Mouse (Mus musculus): ENCODE measurements around the gene Gm10320. TPM values are rescaled to one million over a fixed set of nuclear protein-coding genes. Genes with fewer than 3 reads are reported as not detected.

Gm10320 gene
- polyA plus RNA-seq, 1 experiment from 2014 or later: 0.81 TPM

DNA sequence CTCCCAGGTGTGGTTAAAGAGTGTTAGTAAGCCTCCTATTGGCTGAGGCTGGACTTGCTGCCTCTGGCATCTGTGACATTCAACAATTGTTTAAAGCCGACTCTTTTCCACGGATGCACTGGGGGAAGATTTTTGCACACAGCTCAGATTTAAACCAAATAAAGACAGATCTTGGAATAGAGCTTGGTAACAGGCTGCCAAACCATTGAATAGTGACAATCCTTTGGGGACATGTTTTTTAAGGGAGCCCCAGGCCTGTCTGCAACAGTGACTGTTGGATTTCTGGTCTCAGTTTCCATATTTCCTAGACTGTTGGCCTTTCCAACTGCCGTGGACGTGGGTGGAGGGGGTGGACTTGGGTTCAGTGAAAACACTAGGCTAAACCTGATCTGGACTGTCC lies 21.9 kb downstream of the Gm10320 start:
- no peaks in the 10 kb centered on the region for H3K36me3 ChIP-seq (ENCODE audit: control insufficient read depth, insufficient read depth, low read length)
- H3K4me3 ChIP-seq (ENCODE audit: control insufficient read depth in 1 of 2, insufficient read depth in 1 of 2, low read depth in 1 of 2, low read length in 2 of 2): no peak overlapping the region
- H3K9ac ChIP-seq (ENCODE audit: low read length): no peak overlapping the region
- no peaks in the 10 kb centered on the region; a peak in 1 of 4 replicates for H3K4me1 ChIP-seq (ENCODE audit: control insufficient read depth in 2 of 2, insufficient read depth in 2 of 2, low read length in 2 of 2)
- no peak overlapping the region for H3K4me2 ChIP-seq (ENCODE audit: low read length)
- H3K27ac ChIP-seq (replicated peaks in 1 of 2; ENCODE audit: control insufficient read depth in 1 of 2, insufficient read depth in 1 of 2, low read depth in 2 of 2, low read length in 2 of 2): no peak overlapping the region
- no peaks in the 10 kb centered on the region; the same call in 1 of the 2 replicates for H3K27me3 ChIP-seq (ENCODE audit: control insufficient read depth, insufficient read depth, low read length)
- WGBS: 69% methylated on average over 4 of the region's 4 CpGs
- no peak for ATAC-seq (ENCODE audit: insufficient number of reproducible peaks, insufficient read depth, low FRiP score, low read depth)
- H3K9me3 ChIP-seq (ENCODE audit: control insufficient read depth, low read length): no peaks in the 10 kb centered on the region

DNA sequence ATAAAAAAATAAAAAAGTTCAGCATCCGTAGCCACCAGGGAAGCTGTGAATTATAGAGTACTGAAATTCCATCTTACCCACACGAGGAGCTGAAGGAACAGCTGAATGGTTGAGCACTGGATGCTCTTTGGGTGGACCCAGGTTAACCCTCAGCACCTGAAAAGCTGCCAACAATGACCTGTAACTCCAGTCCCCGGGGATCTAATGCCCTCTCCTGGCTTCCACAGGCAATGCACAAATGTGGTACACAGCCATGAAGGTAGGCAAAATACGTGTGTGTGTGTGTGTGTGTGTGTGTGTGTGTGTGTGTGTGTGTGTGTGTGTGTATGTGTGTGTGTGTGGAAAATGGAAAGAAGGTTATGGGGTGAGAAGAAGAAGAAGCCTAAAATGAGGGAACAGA lies 30.3 kb downstream of the Gm10320 start:
- H3K4me1 ChIP-seq (ENCODE audit: control insufficient read depth in 2 of 2, insufficient read depth in 2 of 2, low read length in 2 of 2): no peaks in the 10 kb centered on the region
- H3K27ac ChIP-seq (replicated peaks in 1 of 2; ENCODE audit: control insufficient read depth in 1 of 2, insufficient read depth in 1 of 2, low read depth in 2 of 2, low read length in 2 of 2): no peak overlapping the region
- ATAC-seq (ENCODE audit: insufficient number of reproducible peaks, insufficient read depth, low FRiP score, low read depth): no peak
- no peaks in the 10 kb centered on the region for H3K36me3 ChIP-seq (ENCODE audit: control insufficient read depth, insufficient read depth, low read length)
- 0 out of 2 replicates have a peak, but pooled peaks cover 5% of the 10 kb centered on the region for H3K27me3 ChIP-seq (ENCODE audit: control insufficient read depth, insufficient read depth, low read length)
- no peak overlapping the region for H3K4me3 ChIP-seq (ENCODE audit: control insufficient read depth in 1 of 2, insufficient read depth in 1 of 2, low read depth in 1 of 2, low read length in 2 of 2)
- WGBS: 65% methylated on average over 4 of the region's 4 CpGs
- H3K9me3 ChIP-seq (ENCODE audit: control insufficient read depth, low read length): peaks cover 3% of the 10 kb centered on the region; the same call in 1 of the 2 replicates
- H3K4me2 ChIP-seq (ENCODE audit: low read length): no peak overlapping the region
- no peak overlapping the region for H3K9ac ChIP-seq (ENCODE audit: low read length)

DNA sequence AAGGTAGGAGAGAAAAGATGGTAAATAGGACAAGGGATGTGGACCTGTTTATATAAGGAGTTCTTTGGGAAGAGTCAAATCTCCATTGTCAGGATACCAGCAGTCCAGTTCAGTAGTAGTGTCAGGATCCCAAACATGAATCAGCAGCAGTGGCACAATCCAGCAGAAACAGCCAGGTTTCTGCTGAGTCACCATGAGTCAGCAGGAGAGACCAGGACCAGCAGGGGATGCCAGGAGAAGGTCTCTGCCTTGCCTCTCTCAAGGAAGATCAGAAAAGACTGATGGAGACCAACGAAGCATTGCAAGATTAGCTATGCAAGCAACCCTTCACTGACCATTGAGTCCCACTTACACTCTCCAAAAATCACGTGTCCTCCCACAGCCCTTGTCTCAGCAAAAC lies 35.4 kb downstream of the Gm10320 start:
- no peak overlapping the region for H3K27ac ChIP-seq (replicated peaks in 1 of 2; ENCODE audit: control insufficient read depth in 1 of 2, insufficient read depth in 1 of 2, low read depth in 2 of 2, low read length in 2 of 2)
- 0 out of 2 replicates have a peak, but pooled peaks cover 5% of the 10 kb centered on the region for H3K27me3 ChIP-seq (ENCODE audit: control insufficient read depth, insufficient read depth, low read length)
- no peaks in the 10 kb centered on the region for H3K4me1 ChIP-seq (ENCODE audit: control insufficient read depth in 2 of 2, insufficient read depth in 2 of 2, low read length in 2 of 2)
- H3K36me3 ChIP-seq (ENCODE audit: control insufficient read depth, insufficient read depth, low read length): no peaks in the 10 kb centered on the region
- WGBS: 64% methylated on average over 2 of the region's 2 CpGs
- H3K9me3 ChIP-seq (ENCODE audit: control insufficient read depth, low read length): peaks cover 8% of the 10 kb centered on the region; the same call in 1 of the 2 replicates
- H3K4me2 ChIP-seq (ENCODE audit: low read length): no peak overlapping the region
- H3K9ac ChIP-seq (ENCODE audit: low read length): no peak overlapping the region
- H3K4me3 ChIP-seq (ENCODE audit: control insufficient read depth in 1 of 2, insufficient read depth in 1 of 2, low read depth in 1 of 2, low read length in 2 of 2): no peak overlapping the region
- no peak for ATAC-seq (ENCODE audit: insufficient number of reproducible peaks, insufficient read depth, low FRiP score, low read depth)

DNA sequence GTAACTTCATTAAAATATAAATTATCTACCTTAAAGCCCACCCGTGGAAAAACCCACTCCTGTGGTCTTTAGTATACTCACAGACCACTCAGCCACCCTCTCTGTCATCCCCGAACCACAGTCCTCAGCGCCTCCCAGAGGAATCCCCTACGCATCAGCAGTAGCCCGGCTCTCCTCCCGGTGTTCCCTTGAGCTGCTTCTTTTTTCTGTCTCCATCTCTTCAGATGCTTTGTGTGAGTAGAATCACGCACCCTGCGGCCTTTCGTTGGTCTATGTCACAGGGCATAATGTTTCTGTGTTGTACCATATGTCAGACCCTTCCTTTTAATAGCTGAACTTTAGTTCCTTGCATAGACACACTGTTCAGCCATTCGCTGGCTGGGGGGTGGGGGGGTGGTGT lies 36.2 kb downstream of the Gm10320 start:
- H3K4me1 ChIP-seq (ENCODE audit: control insufficient read depth in 2 of 2, insufficient read depth in 2 of 2, low read length in 2 of 2): no peaks in the 10 kb centered on the region
- H3K27me3 ChIP-seq (ENCODE audit: control insufficient read depth, insufficient read depth, low read length): 0 out of 2 replicates have a peak, but pooled peaks cover 5% of the 10 kb centered on the region
- peaks cover 9% of the 10 kb centered on the region; the same call in 1 of the 2 replicates for H3K9me3 ChIP-seq (ENCODE audit: control insufficient read depth, low read length)
- no peak overlapping the region for H3K27ac ChIP-seq (replicated peaks in 1 of 2; ENCODE audit: control insufficient read depth in 1 of 2, insufficient read depth in 1 of 2, low read depth in 2 of 2, low read length in 2 of 2)
- no peak for ATAC-seq (ENCODE audit: insufficient number of reproducible peaks, insufficient read depth, low FRiP score, low read depth)
- H3K4me2 ChIP-seq (ENCODE audit: low read length): no peak overlapping the region
- no peak overlapping the region for H3K9ac ChIP-seq (ENCODE audit: low read length)
- H3K4me3 ChIP-seq (ENCODE audit: control insufficient read depth in 1 of 2, insufficient read depth in 1 of 2, low read depth in 1 of 2, low read length in 2 of 2): no peak overlapping the region
- 82% methylated on average over 10 of the region's 10 CpGs for WGBS
- no peaks in the 10 kb centered on the region for H3K36me3 ChIP-seq (ENCODE audit: control insufficient read depth, insufficient read depth, low read length)

DNA sequence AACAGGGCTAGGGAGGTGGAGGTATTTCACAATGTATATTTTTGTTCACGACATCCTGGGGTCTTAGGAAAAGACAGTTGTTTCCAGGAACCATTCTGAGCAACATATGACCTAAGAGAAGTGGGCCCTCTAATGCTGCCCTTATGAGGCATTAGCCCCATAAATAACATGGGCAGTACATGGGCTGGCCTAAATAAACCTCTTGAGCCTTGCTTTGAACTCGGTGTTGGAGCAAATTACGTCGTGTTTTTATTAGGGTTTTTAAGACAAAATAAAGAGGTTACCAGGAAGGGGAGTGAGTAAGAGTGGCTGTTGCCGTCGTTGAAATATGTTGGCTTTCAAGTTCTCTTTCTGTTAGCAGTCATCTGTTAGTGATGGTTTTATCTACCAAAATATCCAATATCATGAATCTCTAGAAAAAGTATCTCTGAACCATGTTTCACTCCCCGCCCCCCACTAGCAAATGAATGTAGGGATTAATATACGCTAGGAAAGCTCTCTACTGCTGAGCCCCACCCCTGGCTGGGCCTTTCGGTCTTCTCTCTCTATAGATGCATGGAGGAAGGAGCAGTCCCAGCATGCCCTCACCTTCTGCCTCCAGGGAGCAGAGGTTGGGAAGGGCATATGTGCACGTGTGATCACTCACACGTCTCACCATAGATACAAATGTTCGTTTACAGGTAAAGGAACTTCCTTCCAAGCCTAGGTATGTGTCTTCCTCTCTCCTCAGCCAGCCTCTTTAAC lies 37.4 kb downstream of the Gm10320 start:
- no peak for ATAC-seq (ENCODE audit: insufficient number of reproducible peaks, insufficient read depth, low FRiP score, low read depth)
- Histone ChIP-seq H3K9ac (ENCODE audit: low read length) (no peak overlapping the region), H3K27ac (replicated peaks in 1 of 2; ENCODE audit: control insufficient read depth in 1 of 2, insufficient read depth in 1 of 2, low read depth in 2 of 2, low read length in 2 of 2) (no peak overlapping the region), H3K4me2 (ENCODE audit: low read length) (no peak overlapping the region), H3K4me3 (ENCODE audit: control insufficient read depth in 1 of 2, insufficient read depth in 1 of 2, low read depth in 1 of 2, low read length in 2 of 2) (no peak overlapping the region), H3K27me3 (ENCODE audit: control insufficient read depth, insufficient read depth, low read length) (no peaks in the 10 kb centered on the region), H3K36me3 (ENCODE audit: control insufficient read depth, insufficient read depth, low read length) (no peaks in the 10 kb centered on the region), H3K9me3 (ENCODE audit: control insufficient read depth, low read length) (peaks cover 9% of the 10 kb centered on the region; the same call in 1 of the 2 replicates), H3K4me1 (ENCODE audit: control insufficient read depth in 2 of 2, insufficient read depth in 2 of 2, low read length in 2 of 2) (no peaks in the 10 kb centered on the region)
- WGBS: 85% methylated on average over 12 of the region's 12 CpGs

DNA sequence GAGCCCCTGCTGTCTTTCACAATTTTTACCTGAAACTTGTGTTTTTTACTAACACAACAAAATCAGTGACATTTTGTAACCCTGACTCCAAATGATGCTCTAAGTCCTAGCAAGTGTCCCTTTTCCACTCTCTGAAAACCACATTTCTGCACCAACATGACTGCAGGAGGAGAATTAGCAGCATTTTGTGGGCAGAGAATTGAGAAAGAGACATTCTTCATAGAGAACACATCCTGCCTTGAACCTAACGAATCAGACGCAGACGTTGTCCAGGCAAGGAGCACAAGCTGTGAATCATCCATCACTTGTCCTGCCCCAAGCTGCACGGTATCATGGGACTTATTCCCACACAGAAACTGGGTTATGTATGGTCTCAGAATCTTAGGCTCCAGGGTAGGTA lies 38.7 kb downstream of the Gm10320 start:
- H3K27me3 ChIP-seq (ENCODE audit: control insufficient read depth, insufficient read depth, low read length): no peaks in the 10 kb centered on the region
- no peak for ATAC-seq (ENCODE audit: insufficient number of reproducible peaks, insufficient read depth, low FRiP score, low read depth)
- H3K9ac ChIP-seq (ENCODE audit: low read length): no peak overlapping the region
- no peak overlapping the region for H3K4me3 ChIP-seq (ENCODE audit: control insufficient read depth in 1 of 2, insufficient read depth in 1 of 2, low read depth in 1 of 2, low read length in 2 of 2)
- H3K27ac ChIP-seq (replicated peaks in 1 of 2; ENCODE audit: control insufficient read depth in 1 of 2, insufficient read depth in 1 of 2, low read depth in 2 of 2, low read length in 2 of 2): no peak overlapping the region
- H3K9me3 ChIP-seq (ENCODE audit: control insufficient read depth, low read length): peaks cover 6% of the 10 kb centered on the region; the same call in 1 of the 2 replicates
- 73% methylated on average over 4 of the region's 4 CpGs for WGBS
- no peak overlapping the region for H3K4me2 ChIP-seq (ENCODE audit: low read length)
- H3K36me3 ChIP-seq (ENCODE audit: control insufficient read depth, insufficient read depth, low read length): no peaks in the 10 kb centered on the region
- no peaks in the 10 kb centered on the region for H3K4me1 ChIP-seq (ENCODE audit: control insufficient read depth in 2 of 2, insufficient read depth in 2 of 2, low read length in 2 of 2)

DNA sequence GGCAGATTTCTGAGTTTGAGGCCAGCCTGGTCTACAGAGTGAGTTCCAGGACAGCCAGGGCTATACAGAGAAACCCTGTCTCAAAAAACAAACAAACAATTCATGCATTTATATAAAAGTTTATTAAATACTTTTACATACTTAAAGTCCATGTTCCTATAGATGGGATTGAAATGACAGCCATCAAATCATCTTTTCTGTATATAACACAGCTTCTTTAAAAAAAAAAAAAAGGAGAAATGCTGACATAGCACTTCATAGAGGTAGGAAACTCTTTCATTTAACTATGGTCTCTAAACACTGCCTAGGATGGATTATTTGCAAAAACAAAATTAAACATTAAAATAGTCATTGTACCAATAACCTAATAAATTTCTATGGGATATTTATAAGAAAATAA lies 43.1 kb downstream of the Gm10320 start:
- Histone ChIP-seq H3K9ac (ENCODE audit: low read length) (no peak overlapping the region), H3K27me3 (ENCODE audit: control insufficient read depth, insufficient read depth, low read length) (no peaks in the 10 kb centered on the region), H3K27ac (replicated peaks in 1 of 2; ENCODE audit: control insufficient read depth in 1 of 2, insufficient read depth in 1 of 2, low read depth in 2 of 2, low read length in 2 of 2) (no peak overlapping the region), H3K4me3 (ENCODE audit: control insufficient read depth in 1 of 2, insufficient read depth in 1 of 2, low read depth in 1 of 2, low read length in 2 of 2) (no peak overlapping the region), H3K4me1 (ENCODE audit: control insufficient read depth in 2 of 2, insufficient read depth in 2 of 2, low read length in 2 of 2) (no peaks in the 10 kb centered on the region), H3K4me2 (ENCODE audit: low read length) (no peak overlapping the region), H3K36me3 (ENCODE audit: control insufficient read depth, insufficient read depth, low read length) (no peaks in the 10 kb centered on the region), H3K9me3 (ENCODE audit: control insufficient read depth, low read length) (peaks cover 6% of the 10 kb centered on the region; the same call in 1 of the 2 replicates)
- no peak for ATAC-seq (ENCODE audit: insufficient number of reproducible peaks, insufficient read depth, low FRiP score, low read depth)

DNA sequence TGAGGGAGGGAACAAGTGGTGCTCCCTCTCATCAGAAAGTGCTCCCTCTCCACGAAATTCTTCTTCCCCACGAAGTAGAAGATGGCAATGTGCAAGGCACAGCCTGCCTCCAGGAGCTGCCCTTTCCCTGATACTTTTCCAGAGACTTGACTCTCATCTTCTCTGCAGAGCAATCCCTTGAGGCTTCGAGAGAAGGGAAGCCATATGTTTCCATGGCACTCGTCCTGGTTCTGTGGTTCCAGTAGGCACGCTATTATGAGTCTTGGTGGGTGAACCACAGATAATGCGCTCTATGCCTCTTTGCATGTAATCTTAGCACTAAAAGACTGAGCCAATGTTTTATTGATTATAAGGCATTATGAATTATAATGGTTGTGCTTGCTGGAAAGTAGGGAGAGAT lies 44.1 kb downstream of the Gm10320 start:
- WGBS: 74% methylated on average over 6 of the region's 6 CpGs
- no peak overlapping the region for H3K27ac ChIP-seq (replicated peaks in 1 of 2; ENCODE audit: control insufficient read depth in 1 of 2, insufficient read depth in 1 of 2, low read depth in 2 of 2, low read length in 2 of 2)
- H3K27me3 ChIP-seq (ENCODE audit: control insufficient read depth, insufficient read depth, low read length): no peaks in the 10 kb centered on the region
- no peaks in the 10 kb centered on the region for H3K4me1 ChIP-seq (ENCODE audit: control insufficient read depth in 2 of 2, insufficient read depth in 2 of 2, low read length in 2 of 2)
- H3K4me2 ChIP-seq (ENCODE audit: low read length): no peak overlapping the region
- H3K9me3 ChIP-seq (ENCODE audit: control insufficient read depth, low read length): peaks cover 6% of the 10 kb centered on the region; the same call in 1 of the 2 replicates
- H3K9ac ChIP-seq (ENCODE audit: low read length): no peak overlapping the region
- ATAC-seq (ENCODE audit: insufficient number of reproducible peaks, insufficient read depth, low FRiP score, low read depth): no peak
- no peak overlapping the region for H3K4me3 ChIP-seq (ENCODE audit: control insufficient read depth in 1 of 2, insufficient read depth in 1 of 2, low read depth in 1 of 2, low read length in 2 of 2)
- no peaks in the 10 kb centered on the region for H3K36me3 ChIP-seq (ENCODE audit: control insufficient read depth, insufficient read depth, low read length)
